Mouse (Mus musculus) small intestine, adult 2 months (tissue): ENCODE data around the gene Olfr1359. TPM values are rescaled to one million over a fixed set of nuclear protein-coding genes. Genes with fewer than 3 reads are reported as not detected.
A peak's percentile ranks its signal among the peaks of the same experiment; 100 is the strongest.
"Not testable (repeated sequence)": the region's sequence is repeated elsewhere in the genome, so short reads cannot be mapped to it uniquely, and the experiment has no call there.

Experiments
- H3K27ac ChIP-seq: fragments of 200-500 bp; 2 replicates; pipeline ENCODE4 v1.5.1; 2012; ENCODE audit warnings: low read depth, low read length, control low read depth, inconsistent platforms; ENCODE audit not compliant: insufficient read depth
- H3K27me3 ChIP-seq: fragments of 200-500 bp; 2 replicates; pipeline ENCODE4 v1.6.1; 2012; ENCODE audit warnings: mild to moderate bottlenecking, moderate library complexity, low read length, inconsistent platforms; ENCODE audit not compliant: control insufficient read depth, insufficient read depth
- H3K36me3 ChIP-seq: fragments of 200-500 bp; 2 replicates; pipeline ENCODE4 v1.6.1; 2012; ENCODE audit warnings: mild to moderate bottlenecking, low read length, control low read depth, inconsistent platforms; ENCODE audit not compliant: control insufficient read depth, insufficient read depth
- H3K4me1 ChIP-seq: fragments of 200-500 bp; 2 replicates; pipeline ENCODE4 v1.6.1; 2012; ENCODE audit warnings: low read length, inconsistent platforms, mixed read lengths; ENCODE audit not compliant: control insufficient read depth, insufficient read depth, insufficient read length
- H3K4me3 ChIP-seq: fragments of 200-500 bp; 2 replicates; pipeline ENCODE4 v1.5.1; 2012; ENCODE audit warnings: low read depth, mild to moderate bottlenecking, control low read depth, inconsistent platforms, low read length, moderate library complexity
- CTCF ChIP-seq: fragments of 200-500 bp; IDR thresholded peaks from 2 replicates; pipeline ENCODE4 v1.5.1; 2012; ENCODE audit warnings: low read depth, mild to moderate bottlenecking, control low read depth, inconsistent platforms, low read length, moderate library complexity, mixed read lengths; ENCODE audit not compliant: insufficient replicate concordance, insufficient read length; ENCODE audit errors: extremely low read depth
- POLR2A ChIP-seq: fragments of 200-500 bp; IDR thresholded peaks from 2 replicates; pipeline ENCODE4 v1.6.1; 2012; ENCODE audit warnings: low read depth, mild to moderate bottlenecking, control low read depth, inconsistent platforms, low read length, moderate library complexity
- WGBS: fragments of 180-500 bp; shearing (Covaris S2); methylation state at CpG from one replicate; pipeline ENCODE4 v1.1.7; 2018; 5-methylcytosine and 5-hydroxymethylcytosine counted together
- polyA plus RNA-seq: library from polyadenylated mRNA; depleted of rRNA; stranded (reverse); fragments of >200 nt; gene quantifications from 2 replicates; pipeline ENCODE4 v1.2.3, GENCODE M21; 2012; rRNA removed

The Olfr1359 gene
- polyA plus RNA-seq, 1 experiment = not detected

DNA sequence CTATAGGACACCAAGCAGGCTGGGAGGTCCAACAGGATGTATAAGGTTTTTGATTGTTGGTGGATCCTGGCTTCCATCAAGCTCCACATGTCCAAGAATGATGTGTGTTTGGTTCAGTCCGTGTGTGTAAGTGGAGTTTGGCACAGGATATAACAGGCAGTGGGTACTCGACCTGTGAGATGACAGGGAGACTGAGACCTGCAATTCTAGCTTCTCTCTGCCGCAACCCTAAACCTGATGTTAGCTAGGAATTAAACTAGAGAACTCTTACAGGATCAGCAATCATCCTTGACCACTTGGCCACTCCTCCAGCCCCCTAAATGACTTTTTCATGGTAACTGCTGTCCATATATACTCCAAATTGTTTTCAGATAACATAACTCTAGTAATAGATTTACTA is 54.4 kb downstream of the Olfr1359 start:
- no peaks in the 10 kb centered on the region for H3K27me3 ChIP-seq
- no peaks in the 10 kb centered on the region for H3K36me3 ChIP-seq
- no peak overlapping the region for H3K27ac ChIP-seq
- TF ChIP-seq CTCF (no peak), POLR2A (no peak)
- no peak overlapping the region for H3K4me3 ChIP-seq
- WGBS = 43% methylated on average over 3 of the region's 3 CpGs
- peaks cover 2% of the 10 kb centered on the region; the same call in 1 of the 2 replicates for H3K4me1 ChIP-seq

DNA sequence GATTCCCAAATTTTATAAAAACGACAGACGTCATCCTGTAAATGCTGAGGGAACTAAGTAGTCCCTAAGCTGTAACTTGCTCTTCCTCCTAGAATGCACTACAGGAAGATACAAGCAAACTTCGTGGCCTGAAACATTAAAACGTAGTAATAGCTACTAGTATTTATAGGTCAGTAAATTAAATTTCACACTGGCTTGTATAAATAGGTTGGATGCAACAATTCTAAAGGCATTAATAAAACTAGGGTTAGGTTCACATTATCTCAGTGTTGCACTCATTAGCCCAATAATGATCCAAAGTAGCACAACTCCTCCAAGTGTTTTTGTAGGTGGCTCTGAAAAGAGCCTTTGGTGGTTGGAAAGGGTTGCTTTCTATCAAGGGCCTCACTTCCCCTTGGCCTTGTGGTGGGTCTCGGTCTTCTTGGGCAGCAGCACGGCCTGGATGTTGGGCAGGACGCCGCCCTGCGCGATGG is 55.2 kb downstream of the Olfr1359 start:
- TF ChIP-seq POLR2A (no peak), CTCF (no peak)
- Histone ChIP-seq H3K36me3 (no peaks in the 10 kb centered on the region), H3K27me3 (no peaks in the 10 kb centered on the region), H3K4me1 (no peaks in the 10 kb centered on the region; the same call in 1 of the 2 replicates), H3K4me3 (peak overlapping the region; percentile 61), H3K27ac (peak overlapping the region; percentile 72)
- 5% methylated on average over 10 of the region's 10 CpGs for WGBS

DNA sequence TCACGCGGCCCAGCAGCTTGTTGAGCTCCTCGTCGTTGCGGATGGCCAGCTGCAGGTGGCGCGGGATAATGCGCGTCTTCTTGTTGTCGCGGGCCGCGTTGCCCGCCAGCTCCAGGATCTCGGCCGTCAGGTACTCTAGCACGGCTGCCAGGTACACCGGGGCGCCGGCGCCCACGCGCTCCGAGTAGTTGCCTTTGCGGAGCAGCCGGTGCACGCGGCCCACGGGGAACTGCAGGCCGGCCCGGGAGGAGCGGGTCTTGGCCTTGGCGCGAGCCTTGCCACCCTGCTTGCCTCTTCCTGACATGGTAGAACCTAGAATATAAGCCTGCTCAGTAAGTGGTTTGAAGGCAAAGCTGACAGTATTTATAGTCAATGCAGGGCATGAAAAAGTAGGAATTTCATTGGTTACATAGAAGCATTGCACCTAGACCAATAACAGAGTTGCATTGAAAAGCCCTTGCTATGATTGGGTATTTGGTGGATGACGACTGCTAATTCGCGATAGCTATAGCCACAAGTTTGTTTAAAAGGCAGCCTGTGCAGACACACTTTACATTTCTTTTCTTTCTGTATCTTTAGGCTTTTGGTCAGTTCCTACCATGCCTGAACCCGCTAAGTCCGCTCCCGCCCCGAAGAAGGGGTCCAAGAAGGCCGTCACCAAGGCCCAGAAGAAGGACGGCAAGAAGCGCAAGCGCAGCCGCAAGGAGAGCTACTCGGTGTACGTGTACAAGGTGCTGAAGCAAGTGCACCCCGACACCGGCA is 55.8 kb downstream of the Olfr1359 start, which contains the start of the genes Hist1h2ak and Hist1h2bn:
TSS of gene Hist1h2ak (minus strand) at position 304 of the 762 bp plus-strand sequence.
TSS of gene Hist1h2bn (plus strand) at position 600 of the 762 bp plus-strand sequence.
- H3K27me3 ChIP-seq, H3K4me1 ChIP-seq, H3K36me3 ChIP-seq: not testable (repeated sequence)
- under 1% methylated on average over 48 of the region's 50 CpGs for WGBS
- Histone ChIP-seq H3K27ac (peak within 1 kb of the TSS; percentile 80), H3K4me3 (peak within 1 kb of the TSS; percentile 70)
- peak; percentile 67 for TF ChIP-seq POLR2A

DNA sequence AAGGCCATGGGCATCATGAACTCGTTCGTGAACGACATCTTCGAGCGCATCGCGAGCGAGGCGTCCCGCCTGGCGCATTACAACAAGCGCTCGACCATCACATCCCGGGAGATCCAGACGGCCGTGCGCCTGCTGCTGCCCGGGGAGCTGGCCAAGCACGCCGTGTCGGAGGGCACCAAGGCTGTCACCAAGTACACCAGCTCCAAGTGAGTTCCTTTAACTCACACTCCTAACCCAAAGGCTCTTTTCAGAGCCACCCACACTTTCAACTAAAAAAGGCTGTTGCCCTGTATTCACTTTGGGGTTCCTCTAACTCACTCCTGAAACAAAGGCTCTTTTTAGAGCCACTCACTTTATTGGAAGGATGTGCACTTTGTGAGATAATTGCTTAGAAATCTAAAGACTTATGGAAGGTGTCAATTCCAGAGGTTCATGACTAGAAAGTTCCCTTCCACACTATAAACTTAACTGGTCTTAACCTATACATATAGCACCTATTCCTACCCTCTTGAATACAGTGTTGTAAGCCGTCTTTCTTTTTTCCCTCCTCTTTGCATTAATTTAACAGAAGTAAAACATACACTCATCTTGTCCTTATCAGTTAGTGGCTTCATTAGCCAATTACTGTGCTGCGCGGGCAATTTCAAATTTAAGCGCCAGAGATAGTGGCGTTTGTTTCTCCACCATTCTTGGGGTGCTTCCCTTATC is 56.5 kb downstream of the Olfr1359 start:
- not testable (repeated sequence) for H3K36me3 ChIP-seq, H3K27me3 ChIP-seq, H3K4me1 ChIP-seq
- peak overlapping the region; percentile 70 for H3K4me3 ChIP-seq
- H3K27ac ChIP-seq = peak overlapping the region; percentile 80
- under 1% methylated on average over 25 of the region's 26 CpGs for WGBS

DNA sequence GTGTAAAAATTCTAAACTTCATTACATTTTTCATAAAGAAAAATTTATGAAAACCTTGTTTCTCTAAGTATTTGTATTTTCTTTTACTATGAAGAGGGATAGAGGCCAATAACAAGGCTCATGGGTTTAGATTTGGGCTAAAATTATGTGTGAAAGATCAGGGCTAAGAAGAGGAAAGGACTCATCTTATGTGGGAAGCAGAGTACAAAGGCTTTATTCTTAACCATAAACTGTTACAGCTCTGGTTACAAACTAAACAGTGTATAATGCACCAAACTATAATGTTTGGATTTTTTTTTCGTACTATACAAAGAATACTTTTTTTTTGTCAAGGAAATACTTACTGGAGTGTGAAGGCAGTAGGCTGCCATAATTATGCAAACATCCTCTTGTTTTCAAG is 57.8 kb downstream of the Olfr1359 start:
- TF ChIP-seq POLR2A = no peak
- TF ChIP-seq CTCF = no peak
- Histone ChIP-seq H3K36me3 (no peaks in the 10 kb centered on the region), H3K27me3 (no peaks in the 10 kb centered on the region), H3K4me1 (peaks cover 3% of the 10 kb centered on the region; the same call in 1 of the 2 replicates), H3K27ac (no peak overlapping the region), H3K4me3 (no peak overlapping the region)
- 67% methylated on average over 1 of the region's 1 CpGs for WGBS

Other genes with a start within 250 kb of the Olfr1359 start
- gene Zscan26, start 244.4 kb upstream of the Olfr1359 start, polyA plus RNA-seq = 1.9 and 3.1 TPM in 2 replicates
- gene Nkapl, start 229.6 kb upstream of the Olfr1359 start, polyA plus RNA-seq = 0.08 TPM in 1 of 2 replicates, not detected in the other
- gene Zkscan4, start 219.2 kb upstream of the Olfr1359 start, polyA plus RNA-seq = 0.06 and 0.16 TPM in 2 replicates
- not detected in 2 replicates for gene Gm10065, start 218.7 kb upstream of the Olfr1359 start, polyA plus RNA-seq
- 0.08 TPM in 1 of 2 replicates, not detected in the other for gene AK157302, start 202.9 kb upstream of the Olfr1359 start, polyA plus RNA-seq
- 11.1 and 22.1 TPM in 2 replicates for gene Gm11273, start 196.7 kb upstream of the Olfr1359 start, polyA plus RNA-seq
- 0.66 and 0.79 TPM in 2 replicates for gene Zkscan8, start 167.0 kb upstream of the Olfr1359 start, polyA plus RNA-seq
- gene Olfr1366, start 155.3 kb upstream of the Olfr1359 start, polyA plus RNA-seq = not detected in 2 replicates
- gene Olfr1535, start 138.2 kb upstream of the Olfr1359 start, polyA plus RNA-seq = not detected in 2 replicates
- gene Olfr1364, start 116.4 kb upstream of the Olfr1359 start, polyA plus RNA-seq = not detected in 2 replicates
- not detected in 2 replicates for gene Olfr1362, start 84.1 kb upstream of the Olfr1359 start, polyA plus RNA-seq
- not detected in 2 replicates for gene Olfr11, start 55.6 kb upstream of the Olfr1359 start, polyA plus RNA-seq
- not detected in 2 replicates for gene Olfr1361, start 34.7 kb upstream of the Olfr1359 start, polyA plus RNA-seq
- gene Olfr1360, start 20.7 kb upstream of the Olfr1359 start, polyA plus RNA-seq = not detected in 2 replicates
- gene Hist1h2bl, start 18.0 kb downstream of the Olfr1359 start, polyA plus RNA-seq = 10.7 and 15.7 TPM in 2 replicates
- 66.1 and 104 TPM in 2 replicates for gene Hist1h2ai, start 18.3 kb downstream of the Olfr1359 start, polyA plus RNA-seq
- gene Hist1h3h, start 19.5 kb downstream of the Olfr1359 start, polyA plus RNA-seq = 79.4 and 100 TPM in 2 replicates
- 4.7 and 7.1 TPM in 2 replicates for gene Hist1h2bm, start 23.9 kb downstream of the Olfr1359 start, polyA plus RNA-seq
- gene Hist1h4j, start 37.0 kb downstream of the Olfr1359 start, polyA plus RNA-seq = 6.4 and 6.5 TPM in 2 replicates
- 35.5 and 55.4 TPM in 2 replicates for gene Hist1h4k, start 52.4 kb downstream of the Olfr1359 start, polyA plus RNA-seq
- 40.0 and 60.2 TPM in 2 replicates for gene Hist1h2ak, start 55.7 kb downstream of the Olfr1359 start, polyA plus RNA-seq
- gene Hist1h2bn, start 56.0 kb downstream of the Olfr1359 start, polyA plus RNA-seq = 13.6 and 21.8 TPM in 2 replicates
- gene Hist1h1b, start 82.5 kb downstream of the Olfr1359 start, polyA plus RNA-seq = 2.0 and 2.6 TPM in 2 replicates
- 57.4 and 74.0 TPM in 2 replicates for gene Hist1h3i, start 85.3 kb downstream of the Olfr1359 start, polyA plus RNA-seq
- 33.8 and 67.8 TPM in 2 replicates for gene Hist1h2an, start 89.1 kb downstream of the Olfr1359 start, polyA plus RNA-seq
- gene Hist1h2bp, start 89.3 kb downstream of the Olfr1359 start, polyA plus RNA-seq = 2.7 and 8.3 TPM in 2 replicates
- gene Hist1h2bq, start 112.1 kb downstream of the Olfr1359 start, polyA plus RNA-seq = 31.1 and 32.0 TPM in 2 replicates
- gene Hist1h2ao, start 112.4 kb downstream of the Olfr1359 start, polyA plus RNA-seq = not detected in 2 replicates
- 16.0 TPM in 1 of 2 replicates, not detected in the other for gene Hist1h4m, start 113.6 kb downstream of the Olfr1359 start, polyA plus RNA-seq
- gene Hist1h4n, start 134.1 kb downstream of the Olfr1359 start, polyA plus RNA-seq = 30.7 and 41.0 TPM in 2 replicates
- 1,042 and 2,404 TPM in 2 replicates for gene Hist1h2ap, start 135.4 kb downstream of the Olfr1359 start, polyA plus RNA-seq
- 27.4 and 35.4 TPM in 2 replicates for gene Hist1h2br, start 135.6 kb downstream of the Olfr1359 start, polyA plus RNA-seq
- 0.13 and 0.23 TPM in 2 replicates for gene Zfp184, start 247.0 kb downstream of the Olfr1359 start, polyA plus RNA-seq